Mouse (Mus musculus) intestine, postnatal 0 days (tissue): ENCODE data around the gene Sfxn3. TPM values are rescaled to one million over a fixed set of nuclear protein-coding genes. Genes with fewer than 3 reads are reported as not detected.

Experiments
- ATAC-seq: fragments of 200-750 bp; cut with Nextera tagmentation; 2 replicates; pipeline ENCODE4 v1.8.0; 2017; ENCODE audit warnings: mild to moderate bottlenecking, moderate TSS enrichment, moderate library complexity
- H3K27ac ChIP-seq: fragments of 300-500 bp; sonication (generic); 2 replicates; pipeline ENCODE4 v1.5.1; 2014; ENCODE audit warnings: mild to moderate bottlenecking, low read depth, low read length, moderate library complexity
- H3K27me3 ChIP-seq: fragments of 300-500 bp; sonication (generic); replicated peaks from 2 replicates; pipeline ENCODE4 v1.6.1; 2014; ENCODE audit warnings: low read length, mixed read lengths; ENCODE audit not compliant: control insufficient read depth, insufficient read depth
- H3K36me3 ChIP-seq: fragments of 300-500 bp; sonication (generic); 2 replicates; pipeline ENCODE4 v1.6.1; 2014; ENCODE audit warnings: mild to moderate bottlenecking, moderate library complexity; ENCODE audit not compliant: control insufficient read depth, insufficient read depth
- H3K4me1 ChIP-seq: fragments of 300-500 bp; sonication (generic); replicated peaks from 2 replicates; pipeline ENCODE4 v1.6.1; 2014; ENCODE audit warnings: antibody characterized with exemption, low read length, mixed read lengths; ENCODE audit not compliant: control insufficient read depth, insufficient read depth
- H3K4me2 ChIP-seq: fragments of 300-500 bp; sonication (generic); replicated peaks from 2 replicates; pipeline ENCODE4 v1.6.1; 2014; ENCODE audit warnings: low read depth, mild to moderate bottlenecking, moderate library complexity
- H3K4me3 ChIP-seq: fragments of 300-500 bp; sonication (generic); 2 replicates; pipeline ENCODE4 v1.5.1; 2014; ENCODE audit warnings: low read depth, low read length
- H3K9ac ChIP-seq: fragments of 300-500 bp; sonication (generic); 2 replicates; pipeline ENCODE4 v1.6.1; 2014; ENCODE audit warnings: mild to moderate bottlenecking, low read depth, low read length
- H3K9me3 ChIP-seq: fragments of 300-500 bp; sonication (generic); 2 replicates; pipeline ENCODE4 v1.6.1; 2016; ENCODE audit warnings: mixed run types; ENCODE audit not compliant: control insufficient read depth
- CTCF ChIP-seq: sonication (generic); IDR thresholded peaks from 2 replicates; pipeline ENCODE4 v1.5.1; 2016; ENCODE audit warnings: low read depth, mild to moderate bottlenecking, control low read depth, antibody characterized with exemption, moderate library complexity
- WGBS: fragments of 180-500 bp; shearing (Covaris S2); extraction: QIAGEN DNeasy Blood & Tissue Kit; methylation state at CpG from one replicate; pipeline ENCODE4 v1.1.7; 2014; 5-methylcytosine and 5-hydroxymethylcytosine counted together
- polyA plus RNA-seq: library from polyadenylated mRNA; unstranded; fragments of >200 nt; fragmentation: Nextera tagmentation; extraction: Ambion mirVana; gene quantifications from 2 replicates; pipeline ENCODE4 v1.2.1, GENCODE M21; 2015

Sfxn3 gene
- polyA plus RNA-seq, 1 experiment from 2014 or later: 17.5 TPM

DNA sequence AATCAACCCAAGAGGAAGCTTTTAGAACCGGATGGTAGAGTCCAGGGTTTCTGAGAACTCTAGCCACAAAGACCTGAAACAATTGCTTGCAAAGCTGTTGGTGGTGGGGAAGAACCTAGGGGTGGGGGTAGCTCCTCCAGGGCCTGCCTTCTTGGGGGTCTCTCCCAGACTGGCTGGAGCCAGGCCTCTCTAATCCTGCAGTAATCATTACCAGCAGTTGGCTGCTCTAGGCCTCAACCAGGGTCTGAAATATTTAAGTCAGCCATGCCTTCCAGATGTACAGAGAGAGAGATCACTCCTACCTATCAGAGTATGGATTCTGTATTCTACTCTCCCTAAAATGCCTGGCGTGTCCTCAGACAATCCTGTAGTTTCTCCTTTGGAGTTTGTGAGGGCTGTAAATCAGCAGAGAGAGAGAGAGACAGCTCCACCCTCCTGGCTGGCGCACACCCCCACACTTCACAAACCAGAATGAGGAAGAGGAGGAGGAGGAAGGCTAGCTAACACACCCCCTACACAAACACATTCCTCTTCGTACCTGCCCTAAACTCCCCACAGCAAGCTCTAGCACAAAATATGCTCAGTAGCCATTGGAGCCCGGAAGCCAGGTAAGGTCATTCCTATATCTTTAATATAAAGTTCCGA is 33.6 kb upstream of the Sfxn3 start:
- WGBS: 34% methylated on average over 6 of the region's 6 CpGs
- Histone ChIP-seq H3K4me3 (no peak overlapping the region), H3K4me1 (no peaks in the 10 kb centered on the region), H3K4me2 (peak overlapping the region; percentile 89), H3K9me3 (no peaks in the 10 kb centered on the region), H3K36me3 (peaks cover 29% of the 10 kb centered on the region), H3K27me3 (no peaks in the 10 kb centered on the region), H3K27ac (peak overlapping the region; percentile 92), H3K9ac (peak overlapping the region; percentile 8; the same call in 1 of the 2 replicates)
- ATAC-seq: no peak
- TF ChIP-seq CTCF: no peak

DNA sequence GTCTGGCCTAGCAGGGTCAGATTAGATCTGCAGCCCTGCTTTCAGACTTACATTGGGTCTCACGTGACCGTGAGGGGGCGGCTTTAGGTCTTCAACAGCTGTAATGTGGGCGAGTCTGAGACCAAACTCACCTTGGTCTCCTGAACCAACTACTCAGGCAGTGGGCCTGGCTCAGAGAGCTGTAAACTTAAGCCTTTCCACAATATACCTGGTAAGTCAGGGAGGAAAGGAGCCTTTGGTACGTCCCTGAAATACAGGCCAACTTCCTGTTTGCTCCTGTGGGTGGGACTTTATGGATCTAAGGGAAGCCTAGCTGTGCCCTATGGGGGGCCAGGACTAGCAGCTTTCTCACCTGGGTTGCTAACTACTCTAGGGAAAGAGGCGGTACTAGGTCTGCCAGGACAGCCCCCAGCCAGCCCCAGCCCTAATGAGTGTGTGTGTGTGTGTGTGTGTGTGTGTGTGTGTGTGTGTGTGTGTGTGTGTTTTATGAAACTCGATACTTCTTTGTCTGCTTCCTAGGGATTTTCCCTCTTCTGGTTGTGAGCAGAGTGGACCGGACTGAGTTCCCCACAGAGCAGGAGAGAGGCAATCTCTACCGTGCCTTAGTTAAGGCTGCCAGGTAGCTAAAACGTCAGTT is 32.9 kb upstream of the Sfxn3 start, which contains the start of gene Lzts2:
Lzts2 (plus strand) TSS at position 80 of the 637 bp plus-strand sequence.
- TF ChIP-seq CTCF: no peak
- 7% methylated on average over 10 of the region's 10 CpGs for WGBS
- H3K27me3 ChIP-seq: no peaks in the 10 kb centered on the region
- peak within 1 kb of the TSS; percentile 92 for H3K27ac ChIP-seq
- H3K9ac ChIP-seq: peak within 1 kb of the TSS; percentile 48
- H3K9me3 ChIP-seq: no peaks in the 10 kb centered on the region
- H3K4me1 ChIP-seq: peaks cover 5% of the 10 kb centered on the region; the same call in 1 of the 2 replicates
- H3K4me2 ChIP-seq: peak within 1 kb of the TSS; percentile 89
- ATAC-seq: peak; percentile 77
- peak within 1 kb of the TSS; percentile 66 for H3K4me3 ChIP-seq
- H3K36me3 ChIP-seq: peaks cover 28% of the 10 kb centered on the region

DNA sequence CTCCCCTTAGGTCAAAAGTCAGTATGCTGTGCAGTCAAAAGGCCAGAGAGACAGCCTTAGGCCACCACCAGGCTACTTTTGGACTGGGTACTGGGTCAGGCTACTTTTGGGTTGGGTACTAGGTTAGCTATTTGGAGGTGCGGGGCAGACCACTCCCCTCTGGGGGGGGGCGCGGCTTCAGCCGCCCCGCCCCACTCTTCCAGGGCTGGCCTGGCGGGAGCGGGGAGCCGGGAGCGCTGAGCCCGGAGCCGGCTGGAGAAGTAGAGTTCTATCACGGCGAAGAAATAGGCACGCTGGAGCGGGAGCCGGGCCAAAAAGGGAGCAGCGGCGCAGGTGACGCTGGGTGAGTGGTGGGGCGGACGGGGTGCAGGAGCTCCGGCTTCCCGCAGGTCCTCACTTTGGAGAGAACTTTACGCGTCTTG is 32.3 kb upstream of the Sfxn3 start:
- H3K4me1 ChIP-seq: peaks cover 5% of the 10 kb centered on the region; the same call in 1 of the 2 replicates
- WGBS: under 1% methylated on average over 25 of the region's 25 CpGs
- H3K9ac ChIP-seq: peak overlapping the region; percentile 48
- peak; percentile 41 for ATAC-seq
- H3K9me3 ChIP-seq: no peaks in the 10 kb centered on the region
- H3K27ac ChIP-seq: peak overlapping the region; percentile 92
- H3K36me3 ChIP-seq: peaks cover 24% of the 10 kb centered on the region
- TF ChIP-seq CTCF: no peak
- H3K4me3 ChIP-seq: peak overlapping the region; percentile 66
- peak overlapping the region; percentile 89 for H3K4me2 ChIP-seq
- no peaks in the 10 kb centered on the region for H3K27me3 ChIP-seq

DNA sequence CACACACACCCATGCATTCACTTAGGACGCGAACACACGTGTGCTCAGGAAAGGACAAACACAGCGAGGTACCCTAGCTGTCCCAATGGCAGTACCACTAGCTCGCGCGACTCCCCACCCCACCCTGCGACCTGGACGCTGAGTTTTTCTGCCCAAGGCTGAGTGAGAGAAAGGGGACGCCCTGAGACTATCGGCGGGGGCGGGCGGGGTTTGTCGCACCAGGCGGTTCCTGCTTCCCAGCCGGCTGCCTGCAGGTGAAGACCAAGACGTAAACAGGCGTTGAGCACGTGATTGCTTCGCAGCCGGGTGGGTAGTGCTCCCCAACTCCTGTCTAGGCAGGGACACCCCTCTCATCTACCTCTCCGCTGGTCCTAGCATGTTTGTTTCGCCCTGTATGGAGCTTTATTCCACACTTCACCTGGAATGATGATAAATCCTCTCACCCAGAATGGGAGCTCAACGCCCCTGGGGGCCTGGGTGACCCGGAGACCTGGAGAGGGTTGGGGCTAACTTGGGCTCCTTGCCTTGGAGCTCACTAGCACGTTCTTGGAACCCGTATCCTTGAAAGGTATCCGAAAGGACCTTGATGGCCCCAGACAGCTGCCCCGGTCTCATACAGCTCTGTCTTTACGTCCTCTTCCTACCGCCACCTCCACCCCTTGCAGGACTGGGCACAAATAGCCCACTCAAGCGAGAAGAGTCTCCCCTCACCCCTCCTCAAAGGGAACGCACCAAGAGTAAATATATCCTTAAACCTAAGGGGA is 31.6 kb upstream of the Sfxn3 start:
- no peak for TF ChIP-seq CTCF
- peak overlapping the region; percentile 48 for H3K9ac ChIP-seq
- peaks cover 7% of the 10 kb centered on the region for H3K4me1 ChIP-seq
- peak overlapping the region; percentile 92 for H3K27ac ChIP-seq
- ATAC-seq: peak; percentile 18
- H3K36me3 ChIP-seq: peaks cover 17% of the 10 kb centered on the region
- no peaks in the 10 kb centered on the region for H3K27me3 ChIP-seq
- peak overlapping the region; percentile 66 for H3K4me3 ChIP-seq
- H3K9me3 ChIP-seq: no peaks in the 10 kb centered on the region
- peak overlapping the region; percentile 89 for H3K4me2 ChIP-seq
- WGBS: under 1% methylated on average over 33 of the region's 34 CpGs

DNA sequence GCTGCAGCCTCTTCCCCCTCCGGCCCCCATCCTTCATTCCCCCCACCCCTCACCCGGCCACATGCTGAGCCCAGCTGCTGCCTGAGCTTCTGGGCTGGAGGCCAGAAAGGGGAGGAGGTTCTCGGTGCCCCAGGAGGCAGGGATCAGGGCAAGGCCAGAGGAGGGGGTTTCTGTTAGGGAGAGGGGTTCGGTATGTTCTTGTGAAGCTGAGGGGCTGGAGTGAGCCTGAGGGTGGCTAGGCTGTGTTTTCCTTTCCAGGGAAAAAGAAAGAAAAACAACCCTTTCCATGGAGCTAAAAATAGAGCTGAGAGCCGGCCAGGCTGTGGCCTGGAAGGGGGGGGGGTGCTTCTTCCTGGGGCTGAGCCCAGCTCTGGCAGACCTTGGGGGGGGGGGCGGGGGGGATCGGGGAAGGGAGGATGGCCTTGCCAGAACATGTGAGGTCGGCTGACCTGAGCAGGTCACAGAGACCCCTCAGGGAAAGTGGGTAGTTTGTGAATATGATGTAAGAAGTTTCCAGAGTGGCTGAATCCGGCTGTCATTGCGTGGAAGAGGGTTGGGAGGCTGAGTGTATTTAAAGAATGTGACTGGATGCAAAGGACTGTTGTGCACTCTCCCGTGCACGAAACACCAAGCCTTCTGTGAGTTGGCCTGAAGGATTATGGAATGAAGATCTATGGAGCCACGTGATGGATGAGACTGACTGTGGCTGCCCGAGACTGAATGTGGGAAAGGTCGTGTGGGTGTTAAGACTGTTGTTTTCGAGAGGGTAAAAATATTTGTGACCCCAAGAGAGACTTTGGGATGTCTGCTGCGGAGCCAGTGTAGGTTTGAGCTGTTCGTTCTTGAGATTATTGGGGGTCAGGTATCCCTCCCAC is 30.7 kb upstream of the Sfxn3 start:
- Histone ChIP-seq H3K36me3 (peaks cover 14% of the 10 kb centered on the region), H3K27ac (peak overlapping the region; percentile 92), H3K4me2 (peak overlapping the region; percentile 89), H3K4me3 (peak overlapping the region; percentile 66), H3K9ac (peak overlapping the region; percentile 69), H3K27me3 (no peaks in the 10 kb centered on the region), H3K4me1 (peaks cover 9% of the 10 kb centered on the region), H3K9me3 (no peaks in the 10 kb centered on the region)
- no peak for ATAC-seq
- no peak for TF ChIP-seq CTCF
- 2% methylated on average over 18 of the region's 18 CpGs for WGBS
